Mouse (Mus musculus) gastrocnemius, adult 2 months (tissue): ENCODE data around the gene Dyx1c1. TPM values are rescaled to one million over a fixed set of nuclear protein-coding genes. Genes with fewer than 3 reads are reported as not detected.

Experiments used
- DNase-seq: peaks from one replicate; pipeline ENCODE4 v3.0.0; 2022
- H3K27ac ChIP-seq: fragments of 200-600 bp; 2 replicates; pipeline ENCODE4 v1.8.1; 2022; ENCODE audit warnings: mild to moderate bottlenecking
- H3K4me3 ChIP-seq: fragments of 200-600 bp; 2 replicates; pipeline ENCODE4 v1.8.1; 2022; ENCODE audit warnings: mild to moderate bottlenecking, moderate library complexity
- CTCF ChIP-seq: fragments of 200-600 bp; IDR thresholded peaks from 2 replicates; pipeline ENCODE4 v1.8.1; 2022; ENCODE audit warnings: antibody characterized with exemption, mild to moderate bottlenecking, moderate library complexity
- intact Hi-C: fragments of 180-260 bp; cut with DNase I; formaldehyde crosslinking; loops from one replicate; pipeline ENCODE4 v1.15.1; 2025
- total RNA-seq, 2 experiments: library from RNA; stranded (reverse); gene quantifications; 2 replicates each; pipeline ENCODE4 v1.2.3; 2021

Gene Dyx1c1
- total RNA-seq, 2 experiments from 2014 or later, result 0.94 to 1.4 TPM

DNA sequence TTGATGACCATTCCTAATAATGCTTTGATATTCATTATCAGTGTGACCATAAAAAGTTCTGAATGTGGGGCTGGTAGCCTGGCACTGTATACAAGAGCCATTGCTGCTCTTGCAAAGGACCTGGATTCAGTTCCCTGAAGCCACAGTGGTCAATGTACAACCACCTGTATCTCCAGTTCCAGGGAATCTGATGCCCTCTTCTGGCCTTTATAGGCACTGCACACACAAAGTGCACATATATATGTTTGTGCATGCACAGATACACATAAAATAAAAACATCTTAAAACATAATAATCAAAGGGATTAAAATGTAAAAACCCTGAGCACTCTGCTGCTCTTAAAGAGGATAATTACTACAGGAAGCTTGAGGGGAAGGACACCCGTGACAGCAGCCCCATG, 11.6 kb upstream of the Dyx1c1 start:
- intact Hi-C loops, result no loop called here
- TF ChIP-seq CTCF, result peak; percentile 6; the same call in 1 of the 2 replicates
- no peak overlapping the region for H3K4me3 ChIP-seq
- DNase-seq, result no peak
- H3K27ac ChIP-seq, result no peak overlapping the region

DNA sequence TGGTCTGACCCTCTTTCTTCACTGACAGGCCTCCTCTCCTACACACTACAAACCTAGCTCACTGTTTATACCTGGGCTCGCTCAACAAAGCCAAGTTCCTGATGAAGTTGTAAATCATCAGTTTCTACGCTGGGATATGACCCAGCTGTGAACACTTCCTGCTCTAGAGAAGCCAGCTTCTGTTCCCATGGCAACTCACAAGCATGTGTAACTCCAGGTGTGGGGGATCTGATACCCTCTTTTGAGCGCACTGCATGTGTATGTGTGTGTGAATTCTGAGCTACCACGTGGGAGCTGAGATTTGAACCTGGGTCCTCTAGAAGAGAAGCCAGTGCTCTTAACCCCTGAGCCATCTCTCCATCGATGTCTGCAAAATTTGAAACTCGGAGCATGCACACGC, 9.0 kb upstream of the Dyx1c1 start:
- no peak for DNase-seq
- H3K4me3 ChIP-seq, result no peak overlapping the region
- intact Hi-C loops, result no loop called here
- no peak overlapping the region for H3K27ac ChIP-seq
- no peak for TF ChIP-seq CTCF

DNA sequence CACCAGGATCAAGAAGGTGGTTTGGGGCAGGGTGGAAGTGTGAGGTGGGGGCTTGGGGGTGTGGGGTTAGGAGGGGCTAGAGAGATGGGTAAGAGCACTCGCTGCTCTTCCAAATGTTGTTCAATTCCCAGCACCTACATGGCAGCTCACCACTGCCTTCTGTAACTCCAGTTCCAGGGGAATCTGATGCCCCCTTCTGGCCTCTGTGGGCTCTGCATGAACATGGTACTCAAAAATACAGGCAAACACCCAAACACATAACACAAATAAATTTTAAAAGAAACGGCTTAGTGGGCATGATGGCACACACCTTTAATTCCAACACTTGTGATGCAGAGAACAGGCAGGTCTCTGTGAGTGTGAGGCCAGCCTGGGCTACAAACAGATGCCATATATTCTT, 3.8 kb upstream of the Dyx1c1 start:
- no peak overlapping the region for H3K4me3 ChIP-seq
- intact Hi-C loops, result loop anchor here (5.0 to 10.0 kb wide), 2 partner anchors 62 to 190 kb away; no protein-coding TSS in a partner anchor
- DNase-seq, result no peak
- TF ChIP-seq CTCF, result peak; percentile 51
- no peak overlapping the region for H3K27ac ChIP-seq

DNA sequence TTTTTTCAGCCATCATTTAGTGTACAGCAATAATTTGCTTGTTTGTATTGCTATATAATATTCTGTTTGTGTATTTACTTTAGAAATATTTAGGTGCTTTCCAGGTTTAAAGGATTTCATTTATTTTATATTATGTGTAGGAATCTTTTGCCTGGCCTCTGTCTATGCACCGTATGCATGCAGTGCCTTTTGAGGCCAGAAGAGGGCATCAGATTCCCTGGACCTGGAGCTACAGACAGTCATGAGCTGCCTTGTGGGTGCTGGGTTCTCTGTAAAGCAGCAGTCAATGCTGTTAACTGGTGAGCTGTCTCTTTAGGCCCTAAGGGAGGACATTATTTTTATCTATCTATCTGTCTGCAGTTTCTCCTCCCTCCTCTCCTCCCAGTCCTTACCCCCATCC, 3.0 kb upstream of the Dyx1c1 start:
- intact Hi-C loops, result loop anchor here (5.0 to 10.0 kb wide), 2 partner anchors 63 to 191 kb away; no protein-coding TSS in a partner anchor
- DNase-seq, result no peak
- Histone ChIP-seq H3K4me3 (no peak overlapping the region), H3K27ac (no peak overlapping the region)
- TF ChIP-seq CTCF, result peak; percentile 74

DNA sequence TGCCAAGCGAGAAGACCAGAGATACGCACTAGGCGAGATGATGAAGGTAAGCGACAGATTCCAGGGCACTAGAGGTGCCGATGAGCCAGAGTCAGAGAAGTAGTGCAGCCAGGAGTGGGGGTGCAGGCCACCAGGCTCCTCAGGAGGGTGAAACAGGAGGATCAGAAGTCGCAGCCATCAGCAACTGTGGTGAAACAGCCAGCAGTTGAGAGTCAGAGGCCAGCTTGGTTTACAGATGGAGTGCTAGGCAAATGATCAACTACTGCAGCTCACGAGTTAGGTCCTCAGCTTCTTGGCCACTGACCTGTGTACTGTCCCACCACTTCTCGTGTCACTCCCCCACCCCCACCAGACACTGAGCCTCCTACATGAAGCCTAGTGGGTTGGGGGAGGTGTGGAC, 2.8 kb downstream of the Dyx1c1 start:
- no peak for DNase-seq
- H3K4me3 ChIP-seq, result no peak overlapping the region
- intact Hi-C loops, result no loop called here
- no peak for TF ChIP-seq CTCF
- no peak overlapping the region for H3K27ac ChIP-seq

DNA sequence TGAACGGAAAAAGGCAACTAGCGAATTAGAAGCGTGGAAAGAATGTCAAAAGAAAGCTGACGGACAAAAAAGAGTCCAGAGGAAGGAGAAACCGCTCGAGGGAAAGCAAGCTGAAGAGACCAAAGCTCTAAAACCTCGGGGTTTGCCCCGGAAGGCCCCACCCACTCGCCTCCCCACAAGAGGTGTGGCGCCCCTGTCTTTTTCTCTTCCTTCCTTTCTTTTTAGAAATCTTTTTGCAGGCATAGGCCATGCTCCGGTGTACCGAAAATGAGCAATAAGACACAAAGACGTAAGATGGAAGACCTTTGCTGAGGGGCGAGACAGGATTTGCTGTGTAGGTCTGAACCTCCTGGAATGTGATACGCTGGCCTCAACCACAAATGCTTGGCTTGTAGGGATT, 3.4 kb downstream of the Dyx1c1 start:
- intact Hi-C loops, result no loop called here
- no peak for TF ChIP-seq CTCF
- no peak for DNase-seq
- no peak overlapping the region for H3K27ac ChIP-seq
- no peak overlapping the region for H3K4me3 ChIP-seq

DNA sequence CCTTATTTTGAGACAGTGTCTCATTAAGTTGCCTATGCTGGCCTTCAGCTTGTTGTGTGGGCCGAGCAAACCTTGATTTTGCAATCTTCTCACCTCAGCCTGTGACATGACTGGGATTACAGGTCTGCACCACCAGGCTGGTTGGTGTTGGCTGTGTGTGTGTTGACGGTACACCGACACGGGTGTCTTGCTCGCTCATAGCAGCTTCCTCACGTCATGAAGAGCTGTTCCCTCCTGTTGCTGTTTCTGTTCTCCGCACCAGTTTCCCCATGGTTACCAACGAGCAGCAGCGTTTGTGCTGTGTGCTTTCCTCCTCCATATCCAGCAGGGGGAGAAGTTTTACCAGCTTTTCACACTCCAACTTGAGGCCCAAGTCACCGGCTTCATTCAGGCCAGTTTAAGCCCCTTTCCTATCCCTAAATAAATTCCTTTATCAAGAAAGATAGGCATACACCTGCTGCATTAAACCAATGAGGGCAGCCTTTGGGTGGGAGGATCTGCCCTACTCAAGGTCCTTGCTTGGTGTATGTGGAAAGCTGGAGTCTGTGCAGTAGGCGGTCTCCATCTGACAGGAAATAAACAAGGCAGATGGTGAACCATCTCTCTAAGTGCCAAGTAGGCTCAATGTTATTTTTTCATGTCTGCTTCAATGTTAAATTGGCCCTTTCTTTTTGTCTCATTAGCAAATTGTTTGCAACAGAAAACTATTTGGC, 9.9 kb downstream of the Dyx1c1 start:
- Histone ChIP-seq H3K4me3 (peak overlapping the region; percentile 33; the same call in 1 of the 2 replicates), H3K27ac (peak overlapping the region; percentile 35; the same call in 1 of the 2 replicates)
- intact Hi-C loops, result loop anchor here (2.0 kb wide), 1 partner anchor 122 kb away; no protein-coding TSS in a partner anchor
- peak; percentile 30 for DNase-seq
- peak; percentile 70 for TF ChIP-seq CTCF

DNA sequence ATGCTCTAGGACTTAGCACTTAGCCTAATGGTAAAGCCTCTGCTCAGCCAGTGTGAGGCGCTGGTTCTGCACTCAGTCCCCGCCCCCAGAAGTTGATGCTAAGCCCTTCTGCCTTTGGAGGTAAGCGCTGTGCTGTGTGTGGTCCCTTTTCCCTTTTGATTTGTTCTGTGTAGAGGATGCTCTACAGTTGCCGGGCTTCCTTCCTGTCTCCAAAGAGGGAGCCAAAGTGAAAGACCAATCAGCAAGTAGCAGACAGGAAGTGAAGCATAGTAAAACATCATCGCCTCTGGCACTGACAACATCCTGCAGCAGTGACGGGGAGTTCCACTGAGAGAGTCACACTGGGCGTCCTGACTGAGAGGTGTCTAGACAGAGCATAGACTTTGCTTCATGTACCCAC, 11.3 kb downstream of the Dyx1c1 start:
- intact Hi-C loops, result loop anchor here (2.0 kb wide), 1 partner anchor 121 kb away; no protein-coding TSS in a partner anchor
- DNase-seq, result no peak
- Histone ChIP-seq H3K27ac (no peak overlapping the region), H3K4me3 (no peak overlapping the region)
- peak; percentile 13; the same call in 1 of the 2 replicates for TF ChIP-seq CTCF

DNA sequence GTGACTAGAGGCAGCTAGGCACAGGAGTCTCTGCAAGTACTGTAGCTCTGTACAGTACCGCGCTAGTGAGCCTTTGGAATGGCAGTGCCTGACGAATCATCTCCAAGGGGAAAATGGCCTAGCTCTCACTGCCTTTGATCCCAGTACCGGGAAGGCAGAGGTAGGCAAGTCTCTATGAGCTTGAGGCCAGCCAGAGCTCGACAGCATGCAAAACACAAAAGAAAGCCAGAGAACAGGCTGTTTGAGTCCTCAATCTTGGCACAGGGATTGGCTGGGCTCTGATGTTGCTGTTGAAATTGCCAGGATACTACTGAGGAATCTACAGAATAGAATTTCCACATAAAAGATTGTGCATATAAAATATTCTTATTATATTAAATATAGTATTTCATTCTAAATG, 13.8 kb downstream of the Dyx1c1 start:
- no peak for TF ChIP-seq CTCF
- intact Hi-C loops, result no loop called here
- DNase-seq, result no peak
- Histone ChIP-seq H3K4me3 (no peak overlapping the region), H3K27ac (no peak overlapping the region)

DNA sequence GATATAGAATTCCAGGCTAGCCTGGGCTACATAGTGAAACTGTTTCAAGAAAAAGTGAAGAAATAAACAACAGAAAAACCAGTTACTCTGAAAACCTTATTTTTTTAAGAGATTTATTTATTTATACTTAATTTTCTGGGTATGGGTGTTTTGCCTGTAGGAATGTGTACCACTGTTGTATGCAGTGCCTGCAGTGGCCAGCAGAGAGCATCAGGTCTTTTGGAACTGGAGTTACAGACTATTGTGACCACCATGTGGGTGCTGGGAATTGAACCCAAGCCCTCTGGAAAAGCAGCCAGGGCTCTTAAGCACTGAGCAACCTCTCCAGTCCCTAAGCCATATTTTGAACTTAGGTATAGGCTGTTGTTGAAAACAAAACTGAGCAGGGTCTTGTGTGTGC, 14.4 kb downstream of the Dyx1c1 start:
- Histone ChIP-seq H3K27ac (no peak overlapping the region), H3K4me3 (no peak overlapping the region)
- intact Hi-C loops, result no loop called here
- TF ChIP-seq CTCF, result no peak; the same call in 1 of the 2 replicates
- no peak for DNase-seq

DNA sequence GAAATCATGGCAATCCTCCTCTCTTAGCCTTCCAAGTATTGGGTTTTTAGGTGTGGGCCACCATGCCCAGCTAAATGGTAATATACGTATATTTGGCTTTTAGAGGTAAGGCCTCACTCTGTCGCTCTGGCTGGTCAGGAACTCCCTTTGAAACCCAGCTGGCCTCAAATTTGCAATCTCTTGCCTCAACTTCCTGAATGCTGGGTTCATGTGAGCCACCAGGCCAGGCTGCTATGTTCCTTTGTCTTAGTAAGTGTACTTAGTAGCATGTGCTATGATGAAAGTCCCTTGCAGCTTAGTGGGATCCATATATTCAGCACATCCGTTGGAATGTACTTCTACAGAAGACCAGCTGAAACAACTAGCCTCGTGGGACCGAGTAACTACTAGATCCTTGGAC, 16.1 kb downstream of the Dyx1c1 start:
- Histone ChIP-seq H3K27ac (no peak overlapping the region), H3K4me3 (no peak overlapping the region)
- TF ChIP-seq CTCF, result no peak
- no peak for DNase-seq
- intact Hi-C loops, result no loop called here

DNA sequence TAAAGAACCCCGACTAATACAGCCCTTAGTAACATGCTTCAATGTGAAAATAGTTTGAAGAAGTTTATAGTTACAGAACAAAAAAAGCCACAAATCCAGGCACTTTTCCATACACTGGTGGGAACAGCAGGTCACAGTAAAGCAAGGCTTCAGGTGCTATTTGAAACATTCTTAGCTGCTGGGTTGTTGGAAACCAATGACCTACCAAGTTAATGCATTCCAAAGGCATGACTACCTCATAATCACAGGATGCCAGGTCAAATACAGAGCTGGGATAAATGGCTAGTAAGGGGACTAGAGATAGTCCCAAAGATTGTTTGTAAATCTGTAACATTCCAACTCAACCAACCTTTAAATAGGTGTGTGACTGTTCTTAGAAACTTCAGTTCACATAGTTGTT, 16.7 kb downstream of the Dyx1c1 start:
- DNase-seq, result no peak

DNA sequence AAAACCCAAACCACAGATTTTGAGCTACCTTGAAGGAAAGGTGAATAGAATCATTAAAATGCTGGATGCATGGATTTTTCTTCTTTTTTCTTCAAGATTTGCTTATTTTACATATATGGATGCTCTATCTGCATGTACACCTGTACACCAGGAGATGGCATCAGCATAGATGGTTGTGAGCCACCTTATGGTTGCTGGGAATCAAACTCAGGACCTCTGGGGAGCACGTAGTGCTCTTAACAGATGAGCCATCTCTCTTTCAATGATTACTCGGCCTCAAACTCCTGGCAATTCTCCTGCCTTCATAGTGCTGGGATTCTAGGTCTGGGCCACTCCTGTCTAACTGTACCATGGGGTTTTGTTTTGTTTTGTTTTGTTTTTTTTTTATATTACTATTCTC, 24.5 kb downstream of the Dyx1c1 start:
- intact Hi-C loops, result no loop called here
- no peak overlapping the region for H3K4me3 ChIP-seq
- DNase-seq, result no peak
- no peak overlapping the region for H3K27ac ChIP-seq
- TF ChIP-seq CTCF, result no peak; the same call in 1 of the 2 replicates

More for the DNA sequence above, 16.7 kb downstream of the Dyx1c1 start:
- Histone ChIP-seq H3K27ac (no peak overlapping the region), H3K4me3 (no peak overlapping the region)
- no peak for TF ChIP-seq CTCF
- intact Hi-C loops, result no loop called here
